Mouse (Mus musculus) embryonic facial prominence, embryonic 15.5 days (tissue): ENCODE measurements around the gene Fgf12. TPM values are rescaled to one million over a fixed set of nuclear protein-coding genes. Genes with fewer than 3 reads are reported as not detected.

Experiments
- ATAC-seq: fragments of 200-750 bp; cut with Nextera tagmentation; 2 replicates; pipeline ENCODE4 v1.8.0; 2017; ENCODE audit warnings: low read depth, moderate TSS enrichment; ENCODE audit not compliant: insufficient number of reproducible peaks, low FRiP score, low TSS enrichment
- H3K27ac ChIP-seq: fragments of 300-500 bp; sonication (generic); replicated peaks from 2 replicates; pipeline ENCODE4 v1.5.1; 2015; ENCODE audit warnings: mild to moderate bottlenecking, inconsistent platforms
- H3K27me3 ChIP-seq: fragments of 300-500 bp; sonication (generic); 2 replicates; pipeline ENCODE4 v1.6.1; 2015; ENCODE audit warnings: inconsistent platforms
- H3K36me3 ChIP-seq: fragments of 300-500 bp; sonication (generic); 2 replicates; pipeline ENCODE4 v1.6.1; 2015; ENCODE audit warnings: mild to moderate bottlenecking, inconsistent platforms
- H3K4me1 ChIP-seq: fragments of 300-500 bp; sonication (generic); 2 replicates; pipeline ENCODE4 v1.6.1; 2015; ENCODE audit warnings: inconsistent platforms
- H3K4me2 ChIP-seq: fragments of 300-500 bp; sonication (generic); replicated peaks from 2 replicates; pipeline ENCODE4 v1.6.1; 2015; ENCODE audit warnings: mild to moderate bottlenecking, inconsistent platforms
- H3K4me3 ChIP-seq: fragments of 300-500 bp; sonication (generic); replicated peaks from 2 replicates; pipeline ENCODE4 v1.5.1; 2015; ENCODE audit warnings: mild to moderate bottlenecking, inconsistent platforms
- H3K9ac ChIP-seq: fragments of 300-500 bp; sonication (generic); 2 replicates; pipeline ENCODE4 v1.6.1; 2015; ENCODE audit warnings: inconsistent platforms
- H3K9me3 ChIP-seq: fragments of 300-500 bp; sonication (generic); replicated peaks from 2 replicates; pipeline ENCODE4 v1.6.1; 2016; ENCODE audit warnings: inconsistent platforms
- WGBS: fragments of 180-500 bp; shearing (Covaris S2); methylation state at CpG from one replicate; pipeline ENCODE4 v1.1.7; 2015; 5-methylcytosine and 5-hydroxymethylcytosine counted together
- polyA plus RNA-seq: library from polyadenylated mRNA; unstranded; fragments of >200 nt; fragmentation: Nextera tagmentation; extraction: Ambion mirVana; gene quantifications from 2 replicates; pipeline ENCODE4 v1.2.1, GENCODE M21; 2015

The Fgf12 gene
- polyA plus RNA-seq, 1 experiment from 2014 or later, result 6.0 TPM

DNA sequence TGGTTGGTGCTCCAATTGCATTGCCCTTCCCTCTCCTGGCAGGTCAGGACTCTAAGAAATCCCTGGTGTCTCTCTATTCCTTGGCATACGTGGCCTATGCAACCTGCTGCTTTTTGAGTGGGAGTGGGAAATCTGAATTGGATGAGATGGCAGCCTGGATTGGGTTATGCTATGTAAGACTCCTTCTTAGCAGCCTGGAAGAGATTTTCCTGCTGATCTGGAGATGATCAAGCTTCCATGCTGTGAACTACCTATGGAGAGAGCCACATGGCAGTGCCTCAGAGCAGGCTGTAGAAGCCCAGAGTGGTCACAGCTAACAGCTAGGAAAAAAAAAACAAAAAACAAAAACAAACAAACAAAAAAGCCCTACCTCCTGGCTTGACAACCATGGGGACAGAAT, 277.3 kb downstream of the Fgf12 start:
- WGBS, result 87% methylated on average over 1 of the region's 1 CpGs
- H3K4me1 ChIP-seq, result no peaks in the 10 kb centered on the region
- no peak overlapping the region for H3K27ac ChIP-seq
- no peak for ATAC-seq
- H3K36me3 ChIP-seq, result no peaks in the 10 kb centered on the region
- no peak overlapping the region for H3K4me2 ChIP-seq
- no peak overlapping the region for H3K9ac ChIP-seq
- H3K4me3 ChIP-seq, result no peak overlapping the region
- H3K9me3 ChIP-seq, result no peaks in the 10 kb centered on the region
- no peaks in the 10 kb centered on the region for H3K27me3 ChIP-seq

- H3K4me2 ChIP-seq, result no peak overlapping the region
- H3K36me3 ChIP-seq, result no peaks in the 10 kb centered on the region
- H3K4me1 ChIP-seq, result no peaks in the 10 kb centered on the region
- H3K9me3 ChIP-seq, result no peaks in the 10 kb centered on the region
- no peak for ATAC-seq
- H3K27ac ChIP-seq, result no peak overlapping the region
- no peak overlapping the region for H3K9ac ChIP-seq
- WGBS, result 54% methylated on average over 3 of the region's 3 CpGs
- H3K4me3 ChIP-seq, result no peak overlapping the region
- no peaks in the 10 kb centered on the region for H3K27me3 ChIP-seq
Observed at GRCm38 (mm10) chr16:28454821-28455220, 298.0 kb downstream of the Fgf12 start.

GRCm38 (mm10) chr16:28447114-28447455, 305.8 kb downstream of the Fgf12 start:
- no peak overlapping the region for H3K27ac ChIP-seq
- H3K36me3 ChIP-seq, result no peaks in the 10 kb centered on the region
- H3K4me1 ChIP-seq, result peaks cover 19% of the 10 kb centered on the region
- peak overlapping the region; percentile 99 for H3K4me2 ChIP-seq
- no peak for ATAC-seq
- peaks cover 65% of the 10 kb centered on the region for H3K27me3 ChIP-seq
- peak overlapping the region; percentile 62 for H3K4me3 ChIP-seq
- WGBS, result 3% methylated on average over 4 of the region's 6 CpGs
- H3K9me3 ChIP-seq, result no peaks in the 10 kb centered on the region
- H3K9ac ChIP-seq, result peak overlapping the region; percentile 40; the same call in 1 of the 2 replicates

DNA sequence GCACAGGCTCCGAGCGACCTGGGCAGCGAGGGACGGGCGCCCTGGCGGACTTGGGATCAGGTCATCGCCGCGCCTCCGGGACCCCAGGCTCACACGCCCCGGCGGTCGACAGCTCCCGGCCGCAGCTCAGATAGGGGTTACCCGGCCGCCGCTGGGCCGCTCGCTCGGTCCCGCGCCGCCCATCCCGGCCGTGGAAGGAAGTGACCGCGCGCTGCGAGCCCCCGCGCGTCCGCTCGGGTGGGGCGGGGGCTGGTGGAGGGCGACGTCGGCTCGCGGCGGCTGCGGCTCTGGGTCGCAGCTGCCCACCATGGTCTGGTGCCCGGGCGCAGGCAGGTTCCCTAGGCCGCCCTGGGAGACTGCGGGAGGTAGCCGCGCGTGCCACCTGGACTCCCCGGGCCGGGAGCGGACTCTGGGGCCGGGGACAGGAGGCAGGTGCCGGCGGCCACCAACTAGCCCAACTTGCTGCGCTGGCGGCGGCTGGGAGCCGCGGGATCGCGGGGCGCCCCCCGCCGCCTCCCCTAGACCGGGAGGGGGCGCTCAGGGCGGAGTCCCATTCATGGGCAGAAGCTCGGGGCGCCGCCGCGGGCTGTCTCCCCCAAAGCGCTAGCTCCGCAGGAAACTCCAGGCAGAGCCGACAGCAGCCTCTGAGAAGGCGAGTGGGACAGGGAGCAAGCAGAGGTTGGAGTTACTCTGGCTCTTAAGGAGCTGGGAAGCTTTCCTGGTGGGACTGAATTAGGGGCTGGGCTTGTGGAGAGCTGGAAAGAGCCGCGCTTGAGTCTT, 306.3 kb downstream of the Fgf12 start:
- ATAC-seq, result peak; percentile 59
- WGBS, result under 1% methylated on average over 80 of the region's 82 CpGs
- Histone ChIP-seq H3K27me3 (peaks cover 65% of the 10 kb centered on the region), H3K4me1 (peaks cover 19% of the 10 kb centered on the region), H3K4me3 (peak overlapping the region; percentile 62), H3K27ac (peak overlapping the region; percentile 44), H3K9me3 (no peaks in the 10 kb centered on the region), H3K9ac (peak overlapping the region; percentile 40), H3K4me2 (peak overlapping the region; percentile 99), H3K36me3 (no peaks in the 10 kb centered on the region)

DNA sequence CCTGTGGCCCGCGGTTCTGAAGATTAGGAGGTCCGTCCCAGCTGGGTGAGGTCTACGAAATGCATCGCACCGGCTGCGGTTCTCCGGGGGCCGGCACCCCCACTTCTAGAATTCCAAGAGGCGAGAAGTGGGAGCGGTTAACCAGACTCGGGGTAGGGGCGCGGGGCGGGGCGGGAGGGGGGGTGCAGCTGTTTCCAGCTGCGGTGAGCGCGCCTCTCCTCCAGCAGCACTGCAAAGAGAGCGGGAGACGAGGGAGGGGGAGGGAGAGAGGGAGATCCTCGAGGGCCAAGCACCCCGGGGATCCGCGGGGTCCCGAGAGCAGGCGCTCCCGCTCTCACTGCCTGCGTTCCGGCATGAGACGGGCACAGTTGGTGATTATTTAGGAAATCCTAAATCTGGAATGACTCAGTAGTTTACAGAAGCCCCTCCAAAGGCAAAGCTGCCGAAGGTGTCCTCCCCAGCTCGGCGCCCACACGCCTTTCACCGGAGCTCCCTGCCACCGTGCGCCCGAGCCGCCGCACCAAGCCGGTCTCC, 307.0 kb downstream of the Fgf12 start:
- under 1% methylated on average over 42 of the region's 42 CpGs for WGBS
- Histone ChIP-seq H3K27ac (peak overlapping the region; percentile 44; the same call in 1 of the 2 replicates), H3K36me3 (no peaks in the 10 kb centered on the region), H3K27me3 (peaks cover 65% of the 10 kb centered on the region), H3K4me1 (peaks cover 19% of the 10 kb centered on the region), H3K9me3 (no peaks in the 10 kb centered on the region), H3K9ac (peak overlapping the region; percentile 40), H3K4me2 (peak overlapping the region; percentile 99), H3K4me3 (peak overlapping the region; percentile 62)
- peak; percentile 56 for ATAC-seq

- WGBS, result under 1% methylated on average over 51 of the region's 51 CpGs
Observed at GRCm38 (mm10) chr16:28444993-28445799, 307.7 kb downstream of the Fgf12 start.

GRCm38 (mm10) chr16:28421617-28422016, 331.3 kb downstream of the Fgf12 start:
- no peak overlapping the region for H3K4me3 ChIP-seq
- no peak overlapping the region for H3K27ac ChIP-seq
- H3K9ac ChIP-seq, result no peak overlapping the region
- 100% methylated on average over 1 of the region's 1 CpGs for WGBS
- no peaks in the 10 kb centered on the region for H3K27me3 ChIP-seq
- no peak overlapping the region for H3K4me2 ChIP-seq
- ATAC-seq, result no peak
- no peaks in the 10 kb centered on the region for H3K9me3 ChIP-seq
- no peaks in the 10 kb centered on the region for H3K36me3 ChIP-seq
- no peaks in the 10 kb centered on the region for H3K4me1 ChIP-seq

More at GRCm38 (mm10) chr16:28444993-28445799, 307.7 kb downstream of the Fgf12 start:
- Histone ChIP-seq H3K27ac (no peak overlapping the region), H3K4me1 (peaks cover 19% of the 10 kb centered on the region), H3K4me3 (peak overlapping the region; percentile 62), H3K36me3 (no peaks in the 10 kb centered on the region), H3K4me2 (peak overlapping the region; percentile 99), H3K27me3 (peaks cover 65% of the 10 kb centered on the region), H3K9ac (0 out of 2 replicates have a peak overlapping the region, but pooled peaks have one; percentile 21), H3K9me3 (no peaks in the 10 kb centered on the region)
- ATAC-seq, result peak; percentile 32

DNA sequence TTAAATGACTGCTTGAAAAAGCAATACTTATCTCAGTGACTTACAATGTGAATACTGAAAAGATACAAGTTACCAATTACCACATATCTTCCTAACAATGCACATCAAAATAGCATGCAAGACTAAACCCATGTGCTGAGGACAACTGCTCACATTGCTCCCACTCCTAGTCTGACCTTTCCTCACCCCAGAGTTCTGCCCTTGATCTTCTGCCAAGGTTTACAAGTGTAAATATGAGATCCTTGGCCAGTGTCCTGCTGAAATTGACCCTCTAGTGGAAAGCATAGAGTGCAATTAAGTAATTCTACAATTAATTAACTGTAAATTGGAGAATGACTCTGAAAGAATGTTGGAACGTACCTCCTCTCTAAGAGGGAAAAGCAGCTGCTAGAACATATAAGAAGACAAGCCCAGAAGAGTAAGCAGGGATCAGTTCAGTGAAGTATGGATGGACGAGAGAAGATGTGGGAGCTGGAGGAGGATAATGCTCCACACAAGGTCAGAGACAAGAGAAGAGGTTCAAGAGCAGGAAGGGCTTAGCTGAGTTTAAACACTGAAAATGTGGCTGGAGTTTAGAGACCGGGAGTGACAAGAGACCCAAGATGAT, 333.1 kb downstream of the Fgf12 start:
- Histone ChIP-seq H3K27me3 (no peaks in the 10 kb centered on the region), H3K4me2 (no peak overlapping the region), H3K36me3 (no peaks in the 10 kb centered on the region), H3K27ac (no peak overlapping the region), H3K4me1 (no peaks in the 10 kb centered on the region), H3K9me3 (no peaks in the 10 kb centered on the region), H3K4me3 (no peak overlapping the region), H3K9ac (no peak overlapping the region)
- WGBS, result 68% methylated on average over 3 of the region's 3 CpGs
- ATAC-seq, result no peak

- H3K9me3 ChIP-seq, result no peaks in the 10 kb centered on the region
- no peak for ATAC-seq
- no peak overlapping the region for H3K9ac ChIP-seq
- no peaks in the 10 kb centered on the region for H3K27me3 ChIP-seq
- no peak overlapping the region for H3K4me2 ChIP-seq
- H3K4me3 ChIP-seq, result no peak overlapping the region
- H3K36me3 ChIP-seq, result no peaks in the 10 kb centered on the region
- H3K4me1 ChIP-seq, result no peaks in the 10 kb centered on the region
- 74% methylated on average over 5 of the region's 5 CpGs for WGBS
- H3K27ac ChIP-seq, result no peak overlapping the region
Observed at GRCm38 (mm10) chr16:28411210-28411817, 341.6 kb downstream of the Fgf12 start.

DNA sequence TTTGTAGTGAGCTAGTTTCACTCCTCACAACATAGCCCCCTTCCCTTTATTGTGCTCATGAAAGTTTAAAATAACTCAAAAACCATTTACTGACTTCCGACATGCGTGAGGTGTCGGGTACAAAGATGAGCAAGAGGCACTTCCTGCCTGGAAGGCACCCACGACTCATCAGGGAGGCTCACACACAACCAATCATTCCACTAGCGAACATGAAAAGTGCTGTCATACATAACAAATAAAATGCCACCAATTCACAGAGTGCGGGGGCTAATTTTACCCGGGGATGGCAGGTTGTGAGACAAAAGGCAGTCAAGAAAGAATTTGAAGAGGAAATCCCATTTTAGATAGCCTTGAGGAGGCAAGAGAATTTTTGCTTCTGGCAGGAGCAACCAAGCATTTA, 344.6 kb downstream of the Fgf12 start:
- no peak overlapping the region for H3K4me3 ChIP-seq
- no peak overlapping the region for H3K4me2 ChIP-seq
- no peaks in the 10 kb centered on the region for H3K9me3 ChIP-seq
- no peaks in the 10 kb centered on the region for H3K36me3 ChIP-seq
- H3K27me3 ChIP-seq, result no peaks in the 10 kb centered on the region
- WGBS, result 48% methylated on average over 7 of the region's 7 CpGs
- no peaks in the 10 kb centered on the region for H3K4me1 ChIP-seq
- ATAC-seq, result no peak
- H3K27ac ChIP-seq, result no peak overlapping the region
- H3K9ac ChIP-seq, result no peak overlapping the region

DNA sequence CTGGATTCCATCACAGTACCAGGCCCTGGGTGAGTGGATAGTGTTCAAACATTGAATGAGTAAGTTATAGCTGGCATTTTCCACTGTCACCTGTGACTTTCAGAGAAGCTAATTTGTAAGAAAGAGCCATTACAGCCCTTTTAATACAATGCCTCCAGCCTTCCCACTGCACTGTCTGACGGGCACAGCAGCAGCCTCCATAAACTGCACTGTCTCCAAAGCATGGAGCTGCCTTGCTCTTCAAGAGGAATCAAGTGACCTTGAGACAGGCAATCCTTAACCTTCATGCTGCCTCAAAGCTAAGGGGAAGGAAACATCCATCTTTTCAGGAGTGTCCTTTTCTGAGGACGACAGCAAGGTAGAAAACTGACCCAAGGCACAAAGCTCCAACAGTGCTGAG, 345.0 kb downstream of the Fgf12 start:
- ATAC-seq, result no peak
- Histone ChIP-seq H3K4me1 (no peaks in the 10 kb centered on the region), H3K27ac (no peak overlapping the region), H3K27me3 (no peaks in the 10 kb centered on the region), H3K9ac (no peak overlapping the region), H3K4me2 (no peak overlapping the region), H3K36me3 (no peaks in the 10 kb centered on the region), H3K4me3 (no peak overlapping the region), H3K9me3 (no peaks in the 10 kb centered on the region)
- WGBS, result 58% methylated on average over 2 of the region's 2 CpGs
